Mouse (Mus musculus) heart, embryonic 11.5 days (tissue): Measurements from ENCODE around the gene Slc28a1. TPM values are rescaled to one million over a fixed set of nuclear protein-coding genes. Genes with fewer than 3 reads are reported as not detected.
"Not testable (repeated sequence)": the region's sequence is repeated elsewhere in the genome, so short reads cannot be mapped to it uniquely, and the experiment has no call there.

Source experiments
- ATAC-seq: fragments of 200-750 bp; cut with Nextera tagmentation; replicated peaks from 2 replicates; pipeline ENCODE4 v1.8.0; 2017; ENCODE audit warnings: moderate library complexity; ENCODE audit not compliant: insufficient number of reproducible peaks, low FRiP score, low TSS enrichment
- H3K27ac ChIP-seq: fragments of 300-500 bp; sonication (generic); 2 replicates; pipeline ENCODE4 v1.5.1; 2014; ENCODE audit warnings: mild to moderate bottlenecking, low read depth, low read length
- H3K27me3 ChIP-seq: fragments of 300-500 bp; sonication (generic); 2 replicates; pipeline ENCODE4 v1.6.1; 2014; ENCODE audit warnings: mild to moderate bottlenecking, low read length, mixed read lengths; ENCODE audit not compliant: control insufficient read depth, insufficient read depth
- H3K36me3 ChIP-seq: fragments of 300-500 bp; sonication (generic); 2 replicates; pipeline ENCODE4 v1.6.1; 2014; ENCODE audit warnings: mild to moderate bottlenecking, low read length, moderate library complexity, mixed read lengths; ENCODE audit not compliant: control insufficient read depth, insufficient read depth
- H3K4me1 ChIP-seq: fragments of 300-500 bp; sonication (generic); 2 replicates; pipeline ENCODE4 v1.6.1; 2014; ENCODE audit warnings: low read length; ENCODE audit not compliant: control insufficient read depth, insufficient read depth
- H3K4me2 ChIP-seq: fragments of 300-500 bp; sonication (generic); 2 replicates; pipeline ENCODE4 v1.6.1; 2014; ENCODE audit warnings: mild to moderate bottlenecking, moderate library complexity
- H3K4me3 ChIP-seq: fragments of 300-500 bp; sonication (generic); 2 replicates; pipeline ENCODE4 v1.5.1; 2014; ENCODE audit warnings: low read depth, low read length
- H3K9ac ChIP-seq: fragments of 300-500 bp; sonication (generic); 2 replicates; pipeline ENCODE4 v1.6.1; 2014; ENCODE audit warnings: mild to moderate bottlenecking, low read depth, low read length, moderate library complexity
- H3K9me3 ChIP-seq: fragments of 300-500 bp; sonication (generic); replicated peaks from 2 replicates; pipeline ENCODE4 v1.6.1; 2016; ENCODE audit warnings: low read length; ENCODE audit not compliant: control insufficient read depth
- WGBS: fragments of 180-500 bp; shearing (Covaris S2); extraction: QIAGEN DNeasy Blood & Tissue Kit; methylation state at CpG from one replicate; pipeline ENCODE4 v1.1.7; 2014; ENCODE audit not compliant: insufficient replicate concordance; 5-methylcytosine and 5-hydroxymethylcytosine counted together
- polyA plus RNA-seq: library from polyadenylated mRNA; unstranded; fragments of >200 nt; fragmentation: Nextera tagmentation; extraction: Ambion mirVana; gene quantifications from 2 replicates; pipeline ENCODE4 v1.2.1, GENCODE M21; 2014

The Slc28a1 gene
- polyA plus RNA-seq, 1 experiment from 2014 or later: 0.07 TPM

GRCm38 (mm10) chr7:81132851-81133279 is 18.3 kb downstream of the Slc28a1 start:
- H3K4me3 ChIP-seq: no peak overlapping the region
- peak overlapping the region; percentile 29; the same call in 1 of the 2 replicates for H3K27ac ChIP-seq
- H3K36me3 ChIP-seq: no peaks in the 10 kb centered on the region
- H3K4me1 ChIP-seq: peaks cover 22% of the 10 kb centered on the region
- no peak overlapping the region for H3K9ac ChIP-seq
- H3K27me3 ChIP-seq: no peaks in the 10 kb centered on the region
- H3K9me3 ChIP-seq: peaks cover 3% of the 10 kb centered on the region; the same call in 1 of the 2 replicates
- WGBS: 15% methylated on average over 2 of the region's 2 CpGs
- ATAC-seq: 0 out of 2 replicates have a peak, but pooled peaks have one; percentile 37
- no peak overlapping the region for H3K4me2 ChIP-seq

GRCm38 (mm10) chr7:81133416-81133815 is 18.8 kb downstream of the Slc28a1 start:
- no peaks in the 10 kb centered on the region for H3K36me3 ChIP-seq
- H3K4me2 ChIP-seq: no peak overlapping the region
- no peak overlapping the region for H3K9ac ChIP-seq
- H3K27ac ChIP-seq: peak overlapping the region; percentile 29; the same call in 1 of the 2 replicates
- H3K9me3 ChIP-seq: no peaks in the 10 kb centered on the region
- H3K27me3 ChIP-seq: no peaks in the 10 kb centered on the region
- ATAC-seq: no peak
- no peak overlapping the region for H3K4me3 ChIP-seq
- 67% methylated on average over 6 of the region's 6 CpGs for WGBS
- H3K4me1 ChIP-seq: peaks cover 22% of the 10 kb centered on the region

GRCm38 (mm10) chr7:81133941-81134340 is 19.3 kb downstream of the Slc28a1 start:
- peaks cover 22% of the 10 kb centered on the region for H3K4me1 ChIP-seq
- H3K9ac ChIP-seq: no peak overlapping the region
- H3K4me3 ChIP-seq: no peak overlapping the region
- H3K9me3 ChIP-seq: no peaks in the 10 kb centered on the region
- H3K27ac ChIP-seq: no peak overlapping the region
- H3K27me3 ChIP-seq: no peaks in the 10 kb centered on the region
- 79% methylated on average over 2 of the region's 2 CpGs for WGBS
- no peaks in the 10 kb centered on the region for H3K36me3 ChIP-seq
- ATAC-seq: no peak
- no peak overlapping the region for H3K4me2 ChIP-seq

GRCm38 (mm10) chr7:81134614-81135067 is 20.0 kb downstream of the Slc28a1 start:
- Histone ChIP-seq H3K9me3 (no peaks in the 10 kb centered on the region), H3K4me3 (peak overlapping the region; percentile 10; the same call in 1 of the 2 replicates), H3K27me3 (no peaks in the 10 kb centered on the region), H3K4me2 (peak overlapping the region; percentile 56), H3K27ac (peak overlapping the region; percentile 36), H3K9ac (peak overlapping the region; percentile 23), H3K4me1 (peaks cover 17% of the 10 kb centered on the region), H3K36me3 (no peaks in the 10 kb centered on the region)
- WGBS: 11% methylated on average over 9 of the region's 9 CpGs
- ATAC-seq: peak; percentile 76

GRCm38 (mm10) chr7:81137292-81137691 is 22.7 kb downstream of the Slc28a1 start:
- Histone ChIP-seq H3K4me3 (no peak overlapping the region), H3K9me3 (no peaks in the 10 kb centered on the region), H3K27me3 (no peaks in the 10 kb centered on the region), H3K27ac (no peak overlapping the region), H3K36me3 (no peaks in the 10 kb centered on the region), H3K9ac (no peak overlapping the region), H3K4me1 (peaks cover 15% of the 10 kb centered on the region), H3K4me2 (no peak overlapping the region)
- ATAC-seq: no peak
- 84% methylated on average over 5 of the region's 5 CpGs for WGBS

GRCm38 (mm10) chr7:81139100-81139499 is 24.5 kb downstream of the Slc28a1 start:
- 78% methylated on average over 7 of the region's 7 CpGs for WGBS
- no peaks in the 10 kb centered on the region for H3K27me3 ChIP-seq
- no peak overlapping the region for H3K4me2 ChIP-seq
- H3K9me3 ChIP-seq: no peaks in the 10 kb centered on the region
- no peak overlapping the region for H3K27ac ChIP-seq
- H3K36me3 ChIP-seq: no peaks in the 10 kb centered on the region
- no peak overlapping the region for H3K9ac ChIP-seq
- ATAC-seq: no peak
- H3K4me1 ChIP-seq: peaks cover 10% of the 10 kb centered on the region
- H3K4me3 ChIP-seq: no peak overlapping the region

GRCm38 (mm10) chr7:81139671-81140404 is 25.2 kb downstream of the Slc28a1 start:
- H3K27me3 ChIP-seq: no peaks in the 10 kb centered on the region
- H3K9ac ChIP-seq: no peak overlapping the region
- no peaks in the 10 kb centered on the region for H3K36me3 ChIP-seq
- H3K4me3 ChIP-seq: no peak overlapping the region
- H3K27ac ChIP-seq: no peak overlapping the region
- H3K9me3 ChIP-seq: no peaks in the 10 kb centered on the region
- ATAC-seq: no peak
- no peak overlapping the region for H3K4me2 ChIP-seq
- 80% methylated on average over 5 of the region's 5 CpGs for WGBS
- H3K4me1 ChIP-seq: peaks cover 4% of the 10 kb centered on the region

- no peak for ATAC-seq
- H3K9me3 ChIP-seq: no peaks in the 10 kb centered on the region
- no peaks in the 10 kb centered on the region for H3K36me3 ChIP-seq
- H3K9ac ChIP-seq: no peak overlapping the region
- 66% methylated on average over 1 of the region's 1 CpGs for WGBS
- H3K27ac ChIP-seq: no peak overlapping the region
- H3K4me2 ChIP-seq: no peak overlapping the region
- no peaks in the 10 kb centered on the region for H3K4me1 ChIP-seq
- H3K4me3 ChIP-seq: no peak overlapping the region
- H3K27me3 ChIP-seq: no peaks in the 10 kb centered on the region
Measured at GRCm38 (mm10) chr7:81141541-81141940, 26.9 kb downstream of the Slc28a1 start.

GRCm38 (mm10) chr7:81143056-81143455 is 28.5 kb downstream of the Slc28a1 start:
- not testable (repeated sequence) for H3K9ac ChIP-seq, H3K4me3 ChIP-seq, H3K9me3 ChIP-seq, H3K4me2 ChIP-seq, H3K4me1 ChIP-seq, H3K36me3 ChIP-seq, ATAC-seq, H3K27me3 ChIP-seq, H3K27ac ChIP-seq
- 67% methylated on average over 4 of the region's 4 CpGs for WGBS
